Mouse (Mus musculus) small intestine, adult 2 months (tissue): ENCODE measurements around the gene Eef2.

Experiments
- CTCF ChIP-seq: fragments of 200-500 bp; IDR thresholded peaks from 2 replicates; pipeline ENCODE4 v1.5.1; 2012; ENCODE audit warnings: low read depth, mild to moderate bottlenecking, control low read depth, inconsistent platforms, low read length, moderate library complexity, mixed read lengths; ENCODE audit not compliant: insufficient replicate concordance, insufficient read length; ENCODE audit errors: extremely low read depth
- POLR2A ChIP-seq: fragments of 200-500 bp; IDR thresholded peaks from 2 replicates; pipeline ENCODE4 v1.6.1; 2012; ENCODE audit warnings: low read depth, mild to moderate bottlenecking, control low read depth, inconsistent platforms, low read length, moderate library complexity

GRCm38 (mm10) chr10:81200605-81201287 is 24.3 kb downstream of the Eef2 start:
- TF ChIP-seq CTCF (no peak), POLR2A (no peak)
